Mouse (Mus musculus) thymus, postnatal 10 days (tissue): ENCODE results near the gene Kcnh3.

Experiments used
- DNase-seq, 2 experiments: peaks; one replicate each; pipeline ENCODE4 v3.0.0; 2021; ENCODE audit warnings: low spot score in 2 of 2

The Kcnh3 gene

GRCm38 (mm10) chr15:99224208-99224911, at the start of gene Kcnh3:
TSS of gene Kcnh3 (plus strand) at chr15:99224861.
- peak; percentile 79 to 81 for DNase-seq

- DNase-seq = no peak
These were observed 45.0 kb upstream of the Kcnh3 start for GRCm38 (mm10) chr15:99179639-99180038.

DNA sequence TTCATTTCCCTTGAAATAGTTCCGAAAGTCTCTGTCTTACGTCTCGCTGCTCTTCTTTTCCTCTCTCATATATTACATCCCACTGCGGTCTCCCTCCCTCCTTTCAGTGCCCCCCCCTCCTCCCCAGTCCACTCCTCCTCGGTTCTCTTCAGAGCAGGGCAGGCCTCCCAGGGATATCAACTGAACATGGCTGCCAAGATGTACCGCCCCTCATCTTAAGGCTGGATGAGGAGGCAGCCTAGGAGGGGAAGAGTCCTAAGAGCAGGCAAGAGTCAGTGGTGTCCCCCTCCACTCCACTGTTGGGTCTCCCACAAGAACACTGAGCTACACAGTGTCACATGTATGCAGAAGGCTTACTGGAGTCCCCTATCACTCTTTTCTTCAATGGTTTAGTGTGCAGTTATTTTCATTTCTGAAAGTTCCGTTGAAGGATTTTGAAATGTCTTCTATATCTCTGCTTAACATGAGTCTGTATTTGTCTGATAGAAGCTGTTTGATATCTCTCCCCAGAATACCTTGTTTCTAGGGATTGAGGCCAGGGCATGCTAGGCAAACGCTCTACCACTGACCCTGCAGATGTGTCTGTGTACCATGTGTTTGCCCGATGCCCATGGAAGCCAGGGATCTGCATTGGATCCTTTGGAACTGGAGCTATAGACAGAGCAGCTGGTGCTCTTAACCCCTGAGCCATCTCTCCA, 40.3 kb upstream of the Kcnh3 start:
- DNase-seq = no peak

GRCm38 (mm10) chr15:99194358-99194757, 30.3 kb upstream of the Kcnh3 start:
- no peak for DNase-seq

DNA sequence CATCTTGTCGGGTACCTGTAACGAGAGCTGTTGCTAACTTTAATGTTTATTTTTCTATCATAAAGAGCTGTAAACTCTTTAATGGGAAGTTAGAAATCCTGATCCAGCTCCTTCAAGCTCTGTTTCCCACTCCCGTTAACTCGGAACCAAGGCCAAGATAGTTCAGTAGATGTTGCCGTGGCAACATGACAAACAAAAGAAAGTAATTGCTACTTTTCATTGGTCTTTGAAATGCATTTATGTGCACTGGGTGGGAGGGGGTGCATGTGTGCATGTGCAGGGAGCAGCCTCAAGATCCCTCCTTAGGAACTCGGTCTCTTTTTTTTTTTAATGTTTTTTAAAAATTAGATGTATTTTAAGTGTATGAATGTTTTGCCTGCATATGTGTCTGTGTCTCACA, 29.6 kb upstream of the Kcnh3 start:
- DNase-seq = no peak

DNA sequence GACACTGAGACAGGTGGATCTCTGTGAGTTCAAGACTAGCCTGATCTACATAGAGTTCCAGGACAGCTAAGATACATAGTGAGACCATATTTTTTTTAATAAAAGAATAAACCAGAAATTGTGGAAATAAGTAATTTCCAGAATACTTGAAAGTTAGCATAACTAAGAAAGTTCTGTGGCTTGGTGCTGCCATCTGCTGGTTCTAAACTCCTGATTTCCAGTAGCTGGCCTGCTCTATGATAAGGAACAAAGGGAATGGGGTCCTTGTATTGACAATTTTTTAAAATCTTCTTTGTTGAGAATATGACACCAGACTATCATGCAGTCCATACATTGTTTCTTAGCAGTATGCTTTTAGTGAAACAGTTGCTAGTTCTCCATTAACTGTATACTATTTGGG, 25.9 kb upstream of the Kcnh3 start:
- DNase-seq = no peak

GRCm38 (mm10) chr15:99205959-99206358, 18.7 kb upstream of the Kcnh3 start:
- no peak for DNase-seq

- DNase-seq = no peak
These were observed 11.5 kb upstream of the Kcnh3 start for GRCm38 (mm10) chr15:99213183-99213582.

DNA sequence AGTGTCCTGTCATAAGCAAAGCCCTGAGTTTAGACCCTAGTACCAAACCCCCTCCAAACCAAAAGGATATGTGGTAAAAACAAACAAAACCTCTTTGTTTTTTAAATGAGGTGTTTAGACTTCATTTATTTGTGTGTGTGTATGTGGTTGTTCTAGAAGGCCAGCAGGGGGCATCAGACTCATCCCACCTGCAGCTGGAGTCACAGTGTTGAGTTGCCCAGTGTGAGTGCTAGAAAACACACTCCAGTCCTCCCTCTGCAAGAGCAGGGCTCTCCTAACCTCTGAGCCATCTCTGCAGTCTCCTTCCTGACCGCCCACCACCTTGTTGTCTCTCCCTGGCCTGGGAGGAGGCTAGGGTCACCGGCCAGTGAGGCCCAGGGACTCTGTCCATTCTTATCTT, 9.7 kb upstream of the Kcnh3 start:
- DNase-seq = peak in 1 of 2 experiments; percentile 50

DNA sequence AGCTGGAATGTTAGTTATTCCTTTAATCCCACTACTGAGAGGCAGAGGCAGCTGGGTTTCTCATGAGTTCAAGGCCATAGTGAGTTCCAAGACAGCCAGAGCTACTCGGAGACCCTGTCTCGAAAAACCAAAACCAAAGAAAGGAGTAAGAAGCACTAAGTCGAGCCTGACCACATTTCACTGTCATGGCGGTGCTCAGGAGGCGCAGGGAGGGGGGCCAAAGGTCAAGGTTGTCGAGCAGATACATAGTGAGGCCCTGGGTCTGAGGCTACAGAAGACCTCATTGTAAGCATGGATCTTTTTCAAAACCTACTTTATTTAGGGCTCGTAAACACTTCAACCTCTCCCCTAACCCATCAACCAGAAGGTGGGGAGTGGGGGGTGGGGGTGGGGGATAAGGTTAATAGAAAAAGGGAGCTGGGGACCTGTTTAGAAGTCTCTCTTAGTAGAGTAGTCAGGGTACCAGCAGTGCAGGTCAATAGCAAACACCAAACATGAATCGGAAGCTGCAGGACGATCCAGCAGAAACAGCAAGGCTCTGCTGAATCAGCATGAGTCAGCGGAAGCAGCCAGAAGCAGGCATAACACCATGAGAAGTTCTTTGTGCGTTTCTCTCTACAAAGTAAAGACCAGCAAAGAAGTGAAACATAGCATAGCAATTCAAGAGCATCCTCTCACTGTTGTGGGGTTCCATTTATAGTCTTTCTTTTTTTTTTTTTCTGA, 8.8 kb upstream of the Kcnh3 start:
- DNase-seq = no peak

DNA sequence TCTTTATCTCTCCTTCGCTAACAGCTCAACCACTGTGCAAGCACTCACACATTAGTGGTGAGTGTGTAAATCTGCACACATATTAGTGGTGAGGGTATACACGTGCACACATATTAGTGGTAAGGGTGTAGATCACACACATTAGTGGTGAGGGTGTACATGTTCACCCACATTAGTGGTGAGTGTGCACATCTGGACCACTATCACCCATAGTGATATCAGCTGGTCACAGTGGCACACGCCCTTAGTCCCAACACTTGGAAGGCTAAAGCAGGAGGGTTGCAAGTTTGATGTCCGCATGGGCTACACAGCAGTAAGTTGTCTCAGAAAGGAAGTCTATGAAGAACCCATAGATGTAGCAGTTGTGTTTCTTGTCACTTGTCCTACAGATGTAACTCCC, 7.0 kb upstream of the Kcnh3 start:
- no peak for DNase-seq

DNA sequence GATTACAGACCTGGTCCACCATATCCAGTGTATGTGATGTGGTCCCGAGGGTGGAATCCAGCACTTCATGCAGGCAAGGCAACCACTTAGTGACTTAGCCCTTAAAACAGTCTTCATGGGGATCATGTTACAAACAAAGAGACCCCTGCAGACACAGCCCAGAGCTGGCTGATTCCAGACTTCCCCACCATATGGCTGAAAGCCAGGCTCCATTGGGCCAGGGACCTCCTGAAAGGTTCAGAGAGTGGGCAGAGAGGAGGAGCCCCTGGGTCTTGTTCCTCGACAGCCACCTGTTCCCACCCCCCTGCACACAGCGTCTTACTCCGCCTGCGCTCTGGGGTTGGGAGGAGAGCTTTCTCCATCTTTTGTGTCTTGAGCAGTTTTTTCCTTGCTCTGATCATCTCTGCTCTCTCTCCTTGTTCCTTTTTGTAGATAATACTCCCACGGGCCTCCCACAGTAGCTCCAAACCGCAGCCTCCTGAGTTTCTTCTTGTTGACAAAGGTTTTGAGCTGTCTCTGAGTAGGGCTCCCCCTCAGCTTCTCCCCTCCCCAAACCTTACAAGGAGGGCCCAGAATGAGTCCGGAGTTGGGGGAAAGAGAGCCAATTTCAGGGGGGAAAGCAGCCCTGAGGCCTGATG, 3.2 kb upstream of the Kcnh3 start:
- DNase-seq = no peak

DNA sequence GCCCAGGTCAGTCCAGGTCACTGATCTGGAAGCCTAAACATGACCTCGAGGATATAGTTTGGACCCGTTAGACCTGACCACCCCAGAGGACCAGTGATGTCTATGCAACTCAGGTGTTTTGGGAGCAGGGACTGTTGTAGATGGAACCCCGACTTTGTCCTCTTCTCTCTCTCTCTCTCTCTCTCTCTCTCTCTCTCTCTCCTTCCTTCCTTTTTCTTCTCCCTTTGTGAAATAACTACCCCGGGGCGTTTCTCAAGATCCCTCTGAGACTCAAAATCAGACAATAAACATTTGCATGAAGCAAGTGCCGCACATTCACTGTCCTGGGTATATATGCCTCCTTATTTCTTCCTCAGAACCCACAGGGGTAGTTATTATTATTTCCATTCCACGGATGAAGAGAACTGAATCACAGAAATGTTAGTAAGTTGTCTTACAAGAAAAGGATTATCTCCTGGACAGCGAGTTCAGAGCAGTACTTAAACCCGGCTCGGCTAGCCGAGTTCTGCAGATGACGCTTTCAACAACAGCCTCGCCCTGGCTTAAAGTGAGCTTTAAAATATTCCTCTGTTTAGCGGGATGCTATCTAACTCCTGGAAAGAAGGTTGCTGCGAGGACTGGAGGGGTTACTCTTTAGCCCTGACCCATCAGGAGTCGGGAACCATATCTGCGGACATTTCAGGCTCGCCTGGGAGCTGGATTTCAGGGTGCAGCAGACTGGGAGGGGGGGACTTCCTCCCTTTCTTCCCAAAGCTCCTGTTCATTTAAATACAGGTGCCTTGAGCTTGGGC, 1.7 kb upstream of the Kcnh3 start:
- DNase-seq = no peak

- DNase-seq = peak in 1 of 2 experiments; percentile 46
These were observed 965 bp upstream of the Kcnh3 start for GRCm38 (mm10) chr15:99223585-99224207.

GRCm38 (mm10) chr15:99225081-99225810, 585 bp downstream of the Kcnh3 start:
- DNase-seq = no peak

GRCm38 (mm10) chr15:99226090-99226489, 1.4 kb downstream of the Kcnh3 start:
- DNase-seq = no peak

DNA sequence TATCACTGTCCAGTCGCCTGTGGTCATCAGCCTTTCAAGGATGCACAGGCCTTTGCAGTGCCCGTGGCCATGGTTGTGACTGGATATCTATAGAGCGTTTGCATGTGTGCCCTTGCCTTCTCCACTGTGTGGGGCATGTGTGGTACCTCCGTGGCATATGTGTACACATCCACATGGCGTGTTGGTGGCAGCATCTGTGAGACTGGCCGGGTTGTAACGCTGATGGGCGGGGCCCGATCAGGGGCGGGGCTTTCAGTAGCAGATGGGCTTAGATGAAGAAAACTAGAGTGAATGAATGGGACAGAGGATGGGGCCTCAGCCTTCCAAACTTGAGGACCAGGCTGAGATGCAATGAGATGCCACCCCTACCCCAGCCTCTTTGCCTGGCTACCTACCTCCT, 7.3 kb downstream of the Kcnh3 start:
- DNase-seq = no peak

GRCm38 (mm10) chr15:99233719-99234118, 9.1 kb downstream of the Kcnh3 start:
- peak; percentile 83 to 84 for DNase-seq

- DNase-seq = peak; percentile 47 to 52
These were observed 9.8 kb downstream of the Kcnh3 start for GRCm38 (mm10) chr15:99234326-99235010.

GRCm38 (mm10) chr15:99238006-99238405, 13.3 kb downstream of the Kcnh3 start:
- DNase-seq = peak; percentile 65 to 70
